Mouse (Mus musculus) brain, embryonic 14.5 days (tissue): ENCODE data around the gene Frem2. TPM values are rescaled to one million over a fixed set of nuclear protein-coding genes. Genes with fewer than 3 reads are reported as not detected.

Experiments used
- DNase-seq: peaks from one replicate; pipeline ENCODE4 v3.0.0-alpha.2; 2011; ENCODE audit warnings: low read depth
- CTCF ChIP-seq: fragments of 200-500 bp; IDR thresholded peaks from 2 replicates; pipeline ENCODE4 v1.5.1; 2012; ENCODE audit warnings: inconsistent platforms, mild to moderate bottlenecking, moderate library complexity, borderline replicate concordance; ENCODE audit not compliant: insufficient read depth, insufficient read length; ENCODE audit errors: extremely low read depth
- POLR2A ChIP-seq: fragments of 200-500 bp; IDR thresholded peaks from 2 replicates; pipeline ENCODE4 v1.6.1; 2012; ENCODE audit warnings: mild to moderate bottlenecking, inconsistent platforms, borderline replicate concordance; ENCODE audit not compliant: poor library complexity, insufficient read depth, insufficient read length, severe bottlenecking; ENCODE audit errors: extremely low read depth
- polyA plus RNA-seq: library from polyadenylated mRNA; depleted of rRNA; stranded (reverse); fragments of >200 nt; gene quantifications from 2 replicates; pipeline ENCODE4 v1.2.3, GENCODE M21; 2012; rRNA removed

Gene Frem2
- 2.5 and 5.8 TPM in 2 replicates for polyA plus RNA-seq

DNA sequence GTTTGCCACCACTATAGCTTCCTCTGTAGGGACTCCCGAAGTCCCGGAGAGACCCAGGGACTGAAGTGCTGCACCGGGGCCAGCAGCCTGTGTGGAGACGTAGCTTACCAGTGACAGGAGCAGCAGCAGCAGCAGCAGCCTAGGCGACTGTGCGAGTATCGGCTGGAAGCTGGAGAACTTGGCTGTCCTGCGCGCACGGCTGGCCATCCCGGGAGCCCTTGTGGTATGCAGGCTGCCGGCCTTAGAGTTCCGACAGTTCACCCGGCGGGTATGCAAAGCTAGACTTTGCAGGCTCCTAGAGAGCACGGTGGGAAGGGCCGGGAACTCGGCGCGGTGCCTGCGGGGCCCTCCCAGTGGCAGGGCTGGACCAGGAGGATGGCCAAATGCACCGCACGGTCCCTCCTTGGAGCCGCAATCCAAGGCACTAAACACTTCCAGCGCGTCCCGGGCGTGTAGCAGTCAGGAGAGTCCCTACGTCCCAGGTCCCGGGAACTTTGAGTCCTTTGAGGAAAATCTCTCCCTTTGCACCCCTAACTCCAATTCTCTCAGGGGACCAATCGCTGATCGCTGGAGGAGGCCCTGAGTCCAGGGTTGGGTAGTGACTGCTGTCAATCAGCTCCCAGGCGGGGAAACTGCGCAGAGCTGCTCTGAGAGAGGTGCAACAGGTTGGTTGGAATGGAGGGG, at the start of gene Frem2:
Gene Frem2, minus strand, starts transcription at position 478 of the 684 bp plus-strand sequence.
- peak; percentile 94 for DNase-seq
- TF ChIP-seq POLR2A (no peak), CTCF (no peak)

DNA sequence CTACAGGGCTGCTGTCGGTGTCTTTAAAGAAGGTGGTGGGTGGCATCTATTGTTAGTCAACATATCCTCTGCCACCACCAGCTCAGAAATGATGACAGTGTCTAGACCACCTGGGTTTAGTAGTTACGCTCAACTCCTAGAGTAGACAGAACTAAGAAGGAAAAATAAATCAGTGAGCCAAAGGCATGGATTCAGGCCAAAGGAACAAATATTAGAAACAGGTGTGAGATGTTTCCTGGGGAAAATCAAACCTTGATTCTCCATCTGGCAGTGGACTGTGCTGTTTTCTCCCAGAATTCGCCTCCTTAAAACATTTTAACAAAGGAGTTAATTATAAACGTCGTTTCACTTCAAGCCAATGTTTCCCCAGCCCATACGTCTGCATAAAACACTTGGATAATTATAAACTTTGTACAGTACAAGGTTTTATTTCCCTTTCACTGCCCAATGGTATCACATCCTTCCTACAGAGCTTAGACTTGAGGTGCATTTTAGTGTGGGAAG, 48.9 kb upstream of the Frem2 start:
- no peak for DNase-seq
- TF ChIP-seq POLR2A (no peak), CTCF (no peak)

- DNase-seq, result peak; percentile 77
- TF ChIP-seq POLR2A, result no peak
- no peak for TF ChIP-seq CTCF
Observed at GRCm38 (mm10) chr3:53703126-53703505, 46.0 kb upstream of the Frem2 start.

GRCm38 (mm10) chr3:53702421-53703125, 45.4 kb upstream of the Frem2 start:
- DNase-seq, result peak; percentile 79
- TF ChIP-seq POLR2A (no peak), CTCF (no peak)

- no peak for TF ChIP-seq CTCF
- TF ChIP-seq POLR2A, result no peak
- DNase-seq, result no peak
Observed at GRCm38 (mm10) chr3:53701940-53702339, 44.8 kb upstream of the Frem2 start.

- no peak for DNase-seq
- no peak for TF ChIP-seq POLR2A
- no peak for TF ChIP-seq CTCF
Observed at GRCm38 (mm10) chr3:53687776-53688175, 30.6 kb upstream of the Frem2 start.

GRCm38 (mm10) chr3:53682244-53682643, 25.1 kb upstream of the Frem2 start:
- DNase-seq, result no peak
- no peak for TF ChIP-seq POLR2A
- TF ChIP-seq CTCF, result no peak

DNA sequence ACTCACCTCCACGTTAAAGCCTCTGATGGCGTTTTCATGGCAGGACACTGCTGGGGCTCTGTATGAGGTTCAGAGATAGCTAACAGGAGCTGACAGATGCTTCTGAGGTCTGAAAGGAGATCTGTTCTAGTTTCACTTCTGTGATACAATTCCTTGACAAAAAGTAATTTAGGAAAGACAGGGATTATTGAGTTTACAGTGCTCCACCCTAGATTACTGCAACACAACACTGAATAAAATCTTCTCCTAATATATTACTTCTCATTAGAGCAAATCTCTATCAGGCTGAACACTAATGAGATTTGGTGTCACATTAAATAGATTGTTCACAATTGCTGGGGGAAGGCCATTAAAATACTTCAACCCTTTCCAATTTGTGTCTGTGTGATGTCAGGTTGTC, 23.7 kb upstream of the Frem2 start:
- no peak for DNase-seq
- TF ChIP-seq POLR2A (no peak), CTCF (no peak)

DNA sequence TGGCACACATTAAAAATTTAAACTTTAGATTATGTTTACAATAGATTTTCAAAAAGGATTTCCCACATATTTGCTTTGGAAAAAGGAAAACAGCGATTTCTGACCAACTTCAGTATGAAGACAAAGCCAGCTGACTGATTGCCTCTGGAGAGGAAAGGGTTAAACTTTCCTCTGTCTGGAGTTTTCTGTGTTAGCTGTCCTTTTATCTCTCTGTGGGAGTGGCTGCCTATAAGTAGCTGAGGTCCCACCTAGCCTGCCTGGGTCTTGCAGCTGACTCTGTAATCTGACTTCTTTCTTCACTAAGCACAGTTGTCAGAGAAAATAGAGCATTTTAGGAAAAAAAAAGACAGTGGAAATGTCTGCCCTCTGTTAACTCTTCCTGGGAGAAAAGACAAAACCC, 17.1 kb upstream of the Frem2 start:
- DNase-seq, result peak; percentile 64
- no peak for TF ChIP-seq CTCF
- no peak for TF ChIP-seq POLR2A

- DNase-seq, result no peak
Observed at GRCm38 (mm10) chr3:53669736-53670135, 12.6 kb upstream of the Frem2 start.

GRCm38 (mm10) chr3:53657744-53658534, 784 bp upstream of the Frem2 start:
- DNase-seq, result peak; percentile 70
- TF ChIP-seq POLR2A, result no peak
- peak; percentile 39; the same call in 1 of the 2 replicates for TF ChIP-seq CTCF

More at GRCm38 (mm10) chr3:53669736-53670135, 12.6 kb upstream of the Frem2 start:
- TF ChIP-seq CTCF, result no peak
- TF ChIP-seq POLR2A, result no peak
